Mouse (Mus musculus) gastrocnemius, adult 2 months (tissue): ENCODE measurements around the gene B4galt4. TPM values are rescaled to one million over a fixed set of nuclear protein-coding genes. Genes with fewer than 3 reads are reported as not detected.

Experiments
- DNase-seq: peaks from one replicate; pipeline ENCODE4 v3.0.0; 2022
- H3K27ac ChIP-seq: fragments of 200-600 bp; 2 replicates; pipeline ENCODE4 v1.8.1; 2022; ENCODE audit warnings: mild to moderate bottlenecking
- H3K4me3 ChIP-seq: fragments of 200-600 bp; 2 replicates; pipeline ENCODE4 v1.8.1; 2022; ENCODE audit warnings: mild to moderate bottlenecking, moderate library complexity
- CTCF ChIP-seq: fragments of 200-600 bp; IDR thresholded peaks from 2 replicates; pipeline ENCODE4 v1.8.1; 2022; ENCODE audit warnings: antibody characterized with exemption, mild to moderate bottlenecking, moderate library complexity
- intact Hi-C: fragments of 180-260 bp; cut with DNase I; formaldehyde crosslinking; loops from one replicate; pipeline ENCODE4 v1.15.1; 2025
- total RNA-seq, 2 experiments: library from RNA; stranded (reverse); gene quantifications; 2 replicates each; pipeline ENCODE4 v1.2.3; 2021

B4galt4 gene
- total RNA-seq, 2 experiments from 2014 or later = 3.3 to 7.0 TPM

DNA sequence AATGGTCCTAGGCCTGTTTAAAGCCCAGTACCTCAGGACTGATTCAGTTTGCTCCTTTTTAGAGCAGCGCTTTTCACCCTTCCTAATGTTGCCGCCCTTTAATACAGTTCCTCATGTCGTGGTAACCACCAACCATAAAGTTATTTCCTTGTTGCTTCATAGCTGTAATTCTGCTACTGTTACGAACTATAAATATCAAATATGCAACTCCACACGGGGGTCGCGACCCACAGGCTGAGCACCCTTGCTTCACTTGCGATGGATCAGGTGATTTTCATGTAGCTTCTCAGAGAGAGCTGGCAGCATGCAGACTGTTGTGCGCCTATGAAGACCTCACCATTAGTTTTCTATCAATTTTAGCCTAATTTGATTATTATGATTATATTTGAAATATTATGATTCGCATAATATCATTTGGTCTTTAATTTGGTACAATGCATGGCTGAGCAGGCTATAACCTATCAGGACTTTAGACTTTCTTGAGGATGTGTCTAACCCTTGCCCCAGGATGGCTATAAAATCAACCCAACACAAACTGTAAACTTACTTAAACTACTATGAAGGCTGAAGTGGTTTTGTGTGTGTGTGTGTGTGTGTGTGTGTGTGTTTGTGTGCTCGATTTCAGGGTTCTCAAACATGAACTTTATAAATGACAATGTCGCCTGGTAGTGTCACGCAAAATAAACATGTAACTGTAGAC is 710 bp upstream of the B4galt4 start:
- Histone ChIP-seq H3K27ac (peak overlapping the region; percentile 84; the same call in 1 of the 2 replicates), H3K4me3 (peak overlapping the region; percentile 87)
- no peak for DNase-seq
- TF ChIP-seq CTCF = no peak
- intact Hi-C loops = no loop called here

DNA sequence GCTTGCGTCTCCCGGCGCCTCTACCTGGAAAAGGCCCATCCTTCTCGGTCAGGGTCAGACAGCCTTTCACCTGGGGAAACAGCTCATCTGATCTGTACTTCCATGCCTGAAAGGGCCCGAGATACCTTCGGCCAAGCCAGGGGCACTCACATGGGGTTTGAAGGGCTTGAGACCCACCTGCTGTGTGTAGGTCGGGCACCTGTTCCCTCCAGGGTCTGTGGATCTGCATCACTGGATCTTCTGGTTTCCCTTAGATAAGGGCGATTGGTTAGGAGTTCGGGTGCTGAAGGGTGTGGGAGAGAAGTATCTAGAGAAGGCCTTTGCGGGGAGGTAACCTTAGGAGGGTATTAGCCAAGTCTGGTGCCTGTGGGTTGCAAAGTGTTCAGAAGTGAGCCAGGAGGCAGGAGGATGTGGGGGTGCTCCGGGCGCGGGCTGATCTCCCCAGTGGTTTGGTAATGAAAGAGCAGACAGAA is 631 bp downstream of the B4galt4 start:
- intact Hi-C loops = no loop called here
- DNase-seq = no peak
- Histone ChIP-seq H3K4me3 (peak overlapping the region; percentile 87), H3K27ac (peak overlapping the region; percentile 84)
- TF ChIP-seq CTCF = no peak

GRCm38 (mm10) chr16:38743941-38744673 is 2.0 kb downstream of the B4galt4 start:
- Histone ChIP-seq H3K27ac (peak overlapping the region; percentile 73), H3K4me3 (peak overlapping the region; percentile 87; the same call in 1 of the 2 replicates)
- TF ChIP-seq CTCF = no peak
- intact Hi-C loops = no loop called here
- no peak for DNase-seq

GRCm38 (mm10) chr16:38750803-38751202 is 8.7 kb downstream of the B4galt4 start:
- DNase-seq = no peak
- TF ChIP-seq CTCF = no peak
- H3K27ac ChIP-seq = no peak overlapping the region
- H3K4me3 ChIP-seq = no peak overlapping the region
- intact Hi-C loops = no loop called here

GRCm38 (mm10) chr16:38753631-38754030 is 11.6 kb downstream of the B4galt4 start:
- H3K4me3 ChIP-seq = peak overlapping the region; percentile 39
- intact Hi-C loops = no loop called here
- peak; percentile 36 for DNase-seq
- 0 out of 2 replicates have a peak overlapping the region, but pooled peaks have one; percentile 16 for H3K27ac ChIP-seq
- no peak for TF ChIP-seq CTCF

DNA sequence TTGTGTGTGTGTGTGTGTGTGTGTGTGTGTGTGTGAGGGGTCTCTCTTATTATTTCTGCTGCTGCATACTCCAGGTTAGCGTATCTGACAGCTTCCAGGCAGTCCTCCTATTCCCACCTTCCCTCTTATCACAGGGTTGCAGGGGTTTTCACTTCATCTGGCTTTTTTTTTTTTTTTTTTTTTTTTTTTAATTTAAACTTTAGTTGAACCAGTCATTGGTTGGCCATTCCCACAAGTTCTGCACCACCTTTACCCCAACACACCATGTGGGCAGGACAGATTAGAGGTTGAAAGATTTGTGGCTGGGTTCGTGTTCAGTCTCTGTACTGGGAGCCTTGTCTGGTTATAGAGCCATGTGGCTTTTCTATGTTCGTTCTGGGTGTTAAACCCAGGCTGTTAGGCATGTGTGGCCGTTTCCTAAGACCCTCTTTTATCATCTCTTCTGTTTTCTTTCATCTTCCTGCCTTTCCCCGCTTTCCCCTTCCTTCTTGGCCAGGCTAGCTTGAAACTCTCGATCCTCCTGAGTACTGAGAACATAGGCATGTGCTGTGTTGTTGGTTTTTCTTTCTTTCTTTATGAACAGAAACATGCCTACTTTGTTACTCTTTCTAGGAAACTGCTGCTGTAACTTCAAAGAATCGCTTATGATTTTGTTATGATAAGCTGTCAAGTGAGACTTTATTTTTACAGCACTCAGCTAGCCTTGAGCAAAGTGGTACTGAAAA is 13.6 kb downstream of the B4galt4 start:
- TF ChIP-seq CTCF = no peak
- no peak overlapping the region for H3K4me3 ChIP-seq
- peak overlapping the region; percentile 41 for H3K27ac ChIP-seq
- no peak for DNase-seq
- intact Hi-C loops = no loop called here

- no peak for TF ChIP-seq CTCF
- intact Hi-C loops = no loop called here
- peak; percentile 40 for DNase-seq
- H3K27ac ChIP-seq = peak overlapping the region; percentile 41
- H3K4me3 ChIP-seq = no peak overlapping the region
Measured at GRCm38 (mm10) chr16:38756177-38756503, 14.1 kb downstream of the B4galt4 start.

DNA sequence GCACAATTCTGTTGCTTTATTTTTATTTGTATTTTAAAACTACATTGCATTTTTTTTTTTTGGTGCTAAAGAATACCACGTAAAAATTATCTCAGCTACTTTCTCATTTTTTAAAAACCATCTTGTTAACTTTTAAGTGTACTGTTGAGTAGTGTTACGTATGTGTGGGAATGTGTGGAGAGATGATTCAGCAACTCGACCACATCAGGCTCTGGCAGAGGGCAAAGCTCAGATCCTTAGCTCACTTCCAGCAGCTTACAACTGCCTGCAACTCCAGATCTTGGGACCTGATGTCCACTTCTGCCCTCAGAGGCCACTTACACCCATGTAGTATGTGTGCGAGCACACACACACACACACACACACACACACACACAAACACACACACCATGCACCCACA is 14.5 kb downstream of the B4galt4 start:
- Histone ChIP-seq H3K27ac (peak overlapping the region; percentile 41; the same call in 1 of the 2 replicates), H3K4me3 (no peak overlapping the region)
- no peak for DNase-seq
- no peak for TF ChIP-seq CTCF
- intact Hi-C loops = no loop called here

GRCm38 (mm10) chr16:38757626-38758025 is 15.6 kb downstream of the B4galt4 start:
- Histone ChIP-seq H3K27ac (peak overlapping the region; percentile 64), H3K4me3 (no peak overlapping the region)
- intact Hi-C loops = no loop called here
- TF ChIP-seq CTCF = no peak
- DNase-seq = no peak

- H3K27ac ChIP-seq = peak overlapping the region; percentile 65
- intact Hi-C loops = no loop called here
- TF ChIP-seq CTCF = peak; percentile 16; the same call in 1 of the 2 replicates
- peak; percentile 38 for DNase-seq
- H3K4me3 ChIP-seq = no peak overlapping the region
Measured at GRCm38 (mm10) chr16:38758104-38758861, 16.2 kb downstream of the B4galt4 start.

- no peak for TF ChIP-seq CTCF
- intact Hi-C loops = no loop called here
- H3K4me3 ChIP-seq = no peak overlapping the region
- DNase-seq = no peak
- H3K27ac ChIP-seq = no peak overlapping the region
Measured at GRCm38 (mm10) chr16:38760239-38760638, 18.2 kb downstream of the B4galt4 start.

GRCm38 (mm10) chr16:38760834-38761375 is 18.8 kb downstream of the B4galt4 start:
- no peak for DNase-seq
- Histone ChIP-seq H3K4me3 (no peak overlapping the region), H3K27ac (peak overlapping the region; percentile 28; the same call in 1 of the 2 replicates)
- no peak for TF ChIP-seq CTCF
- intact Hi-C loops = no loop called here
